Mouse (Mus musculus) CD4-positive helper T cell, adult 2 months (primary cell): Measurements from ENCODE around the gene Gpn3.

Experiments used
- DNase-seq: peaks from one replicate; pipeline ENCODE4 v3.0.0-alpha.2; 2012; ENCODE audit warnings: low read depth, missing footprints, low spot score

The Gpn3 gene

GRCm38 (mm10) chr5:122371591-122372191 lies at the start of gene Gpn3:
Gene Gpn3 (plus strand): TSS chr5:122371876.
- DNase-seq = no peak

DNA sequence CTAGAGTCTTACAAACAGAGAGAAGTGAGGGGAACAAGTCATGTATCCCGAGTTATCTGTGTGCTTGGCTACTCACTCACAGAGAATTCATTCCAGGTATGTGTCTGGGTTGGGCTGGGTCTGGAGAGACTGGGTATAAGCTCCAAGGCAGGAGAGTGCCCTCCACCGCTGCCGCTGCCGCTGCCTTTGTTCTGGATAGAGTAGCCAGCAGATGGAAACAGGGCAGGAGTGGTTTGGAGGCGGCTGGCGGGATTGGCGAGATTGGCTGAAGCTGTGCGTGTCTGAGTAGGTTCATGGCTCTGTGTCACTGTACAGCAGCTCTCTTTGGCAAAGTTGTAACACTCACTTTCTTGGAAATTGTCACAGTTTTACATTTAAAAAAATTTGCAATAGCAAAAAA lies 48.2 kb upstream of the Gpn3 start:
- DNase-seq = no peak

GRCm38 (mm10) chr5:122324608-122325431 lies 46.9 kb upstream of the Gpn3 start:
- DNase-seq = no peak

DNA sequence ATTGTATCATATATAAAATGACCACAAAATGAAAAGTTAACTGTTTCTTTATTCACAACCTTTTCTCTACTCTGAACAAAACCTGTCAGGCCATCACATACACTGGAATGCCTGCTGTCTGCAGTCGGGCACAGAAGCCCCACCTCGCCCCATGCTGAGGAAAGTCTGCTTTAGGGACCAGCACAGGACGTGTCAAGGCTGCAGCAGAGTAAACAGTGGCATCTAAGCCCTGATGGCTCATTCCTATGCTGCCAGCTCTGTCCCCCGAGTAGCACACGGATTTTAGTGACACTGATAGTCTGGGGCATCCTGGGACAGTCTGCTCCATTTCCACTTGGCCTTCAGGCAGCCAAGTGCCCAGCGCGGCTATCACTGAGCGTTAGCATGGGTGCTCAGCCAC lies 46.2 kb upstream of the Gpn3 start:
- DNase-seq = no peak

GRCm38 (mm10) chr5:122327283-122327682 lies 44.4 kb upstream of the Gpn3 start:
- DNase-seq = no peak

DNA sequence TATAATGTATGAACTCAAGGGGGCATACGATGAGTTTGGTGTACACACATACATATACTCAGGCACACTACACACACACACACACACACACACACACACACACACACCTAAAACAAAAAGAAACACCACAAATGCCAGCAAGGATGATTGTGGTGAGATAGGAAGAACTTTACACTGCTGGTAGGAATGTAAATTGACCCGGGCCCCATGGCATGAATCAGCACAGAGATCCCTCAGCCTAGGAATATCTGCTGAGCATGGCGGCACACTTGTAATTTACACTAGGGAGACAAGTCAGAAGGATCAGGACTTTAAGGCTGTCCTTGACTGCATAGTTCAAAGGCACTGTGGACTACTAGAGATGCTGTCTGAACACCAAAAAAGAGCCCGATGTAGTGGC lies 41.4 kb upstream of the Gpn3 start:
- DNase-seq = no peak

DNA sequence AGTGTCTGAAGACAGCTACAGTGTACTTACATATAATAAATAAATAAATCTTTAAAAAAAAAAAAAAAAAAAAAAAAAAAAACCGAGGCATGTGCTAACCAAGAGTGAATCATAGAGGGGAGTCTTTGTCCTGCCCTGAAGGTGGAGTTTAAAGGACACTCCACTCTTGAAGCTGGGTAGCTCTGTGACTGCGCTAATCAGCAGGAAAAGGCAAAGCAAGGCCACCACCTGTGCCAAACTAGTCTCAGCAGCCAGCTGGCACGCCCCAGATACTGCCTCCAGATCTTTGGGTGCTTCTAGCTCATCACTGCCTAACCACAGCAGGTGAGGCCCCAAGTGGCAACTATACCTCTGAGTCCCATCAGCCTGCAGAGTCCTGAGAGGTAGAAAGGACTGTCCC lies 37.0 kb upstream of the Gpn3 start:
- no peak for DNase-seq

- no peak for DNase-seq
Measured at GRCm38 (mm10) chr5:122336554-122337294, 35.0 kb upstream of the Gpn3 start.

DNA sequence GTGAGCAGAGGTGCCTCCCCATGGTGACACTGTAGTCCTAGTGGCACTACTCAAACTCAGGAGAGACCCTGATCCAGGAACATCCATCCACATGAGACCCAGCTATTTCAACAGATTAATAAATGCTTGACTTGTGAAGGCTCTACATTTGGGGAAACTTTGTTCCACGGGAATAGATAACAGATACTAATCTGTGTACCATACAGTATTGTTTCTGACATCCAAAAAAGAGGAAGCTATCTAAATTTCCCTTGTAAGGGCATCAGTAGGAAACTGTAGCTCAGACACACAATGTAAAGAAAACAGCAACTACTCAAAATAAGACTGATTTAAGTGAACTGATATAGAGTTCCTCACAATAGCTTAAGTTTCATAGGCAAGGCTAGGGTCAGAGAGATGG lies 28.8 kb upstream of the Gpn3 start:
- DNase-seq = no peak

DNA sequence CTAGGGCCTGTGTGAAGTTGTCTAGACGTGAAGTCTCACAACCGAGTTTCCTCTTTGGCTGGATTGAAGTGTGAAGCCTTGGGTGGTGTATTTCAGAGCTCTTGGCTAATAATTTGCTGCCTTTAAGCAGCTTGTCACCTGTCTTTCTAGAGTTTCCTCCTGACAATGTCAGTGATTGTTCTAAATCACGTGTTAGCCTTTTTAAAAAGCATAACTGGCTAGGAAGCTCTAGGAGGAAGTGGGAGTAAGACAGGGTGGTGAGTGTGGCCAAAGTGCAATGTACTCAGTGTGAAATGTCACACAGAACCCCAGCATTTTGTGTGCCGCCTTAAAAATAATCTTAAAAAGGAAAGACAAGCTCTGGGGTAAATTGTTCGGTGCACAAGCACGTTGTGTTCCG lies 27.9 kb upstream of the Gpn3 start:
- no peak for DNase-seq

DNA sequence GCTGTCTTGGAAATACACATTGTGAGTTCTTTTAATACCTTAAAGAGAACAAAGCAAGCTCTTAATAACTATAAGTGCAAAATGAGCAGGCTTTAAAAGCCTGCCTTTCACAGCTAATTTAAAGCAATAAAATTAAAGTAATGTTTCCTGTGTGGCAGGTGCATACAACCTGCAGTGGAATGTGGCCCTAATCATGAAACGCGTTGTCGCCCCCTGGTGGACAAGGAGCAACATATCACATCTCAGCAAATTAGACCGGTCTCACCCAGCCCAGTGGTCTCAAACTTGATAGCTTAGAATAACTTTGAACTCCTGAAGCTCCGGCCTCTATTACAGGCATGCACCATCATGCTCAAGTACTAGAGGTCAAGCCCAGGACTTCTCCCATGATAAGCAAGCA lies 27.4 kb upstream of the Gpn3 start:
- DNase-seq = peak; percentile 77

GRCm38 (mm10) chr5:122345777-122346176 lies 25.9 kb upstream of the Gpn3 start:
- DNase-seq = no peak

DNA sequence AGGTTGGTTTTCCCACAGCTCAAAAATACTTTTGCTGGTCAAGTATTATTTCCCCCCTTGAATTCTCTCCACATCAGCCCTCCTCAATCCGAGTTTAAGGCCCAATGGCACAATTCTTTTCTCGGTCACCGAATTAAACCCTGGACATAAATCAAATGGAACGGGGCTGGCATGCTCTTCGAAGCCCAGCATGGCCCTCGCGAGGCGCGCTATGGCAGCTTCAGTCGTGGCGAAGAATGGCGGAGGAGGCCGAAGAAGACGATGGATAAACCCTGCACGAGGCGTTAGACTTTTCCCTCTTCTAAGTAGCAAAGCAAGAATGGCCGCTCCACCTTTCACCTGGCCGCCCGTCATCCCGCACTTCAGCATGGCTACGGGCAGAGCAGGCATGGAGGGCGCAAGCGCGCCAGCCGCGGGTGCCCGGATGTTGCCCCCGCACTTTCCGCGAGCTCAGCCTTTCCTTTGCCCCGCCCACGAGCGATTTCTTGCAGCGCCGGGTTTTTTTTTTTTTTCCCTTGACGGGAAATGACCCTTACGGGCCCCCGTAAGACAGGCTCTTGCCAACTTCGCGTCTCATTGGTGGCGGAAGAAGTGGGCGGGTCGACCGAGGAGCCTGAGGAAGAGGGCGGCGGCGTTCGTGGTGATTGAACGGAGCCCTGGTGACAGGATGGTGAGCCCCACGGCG lies 17.7 kb upstream of the Gpn3 start, which contains the start of the genes Rad9b and Vps29:
TSS of gene Rad9b (minus strand) at position 427 of the 685 bp plus-strand sequence.
TSS of gene Vps29 (plus strand) at position 563 of the 685 bp plus-strand sequence.
- DNase-seq = peak; percentile 100

- DNase-seq = no peak
Measured at GRCm38 (mm10) chr5:122354492-122355067, 17.1 kb upstream of the Gpn3 start.

DNA sequence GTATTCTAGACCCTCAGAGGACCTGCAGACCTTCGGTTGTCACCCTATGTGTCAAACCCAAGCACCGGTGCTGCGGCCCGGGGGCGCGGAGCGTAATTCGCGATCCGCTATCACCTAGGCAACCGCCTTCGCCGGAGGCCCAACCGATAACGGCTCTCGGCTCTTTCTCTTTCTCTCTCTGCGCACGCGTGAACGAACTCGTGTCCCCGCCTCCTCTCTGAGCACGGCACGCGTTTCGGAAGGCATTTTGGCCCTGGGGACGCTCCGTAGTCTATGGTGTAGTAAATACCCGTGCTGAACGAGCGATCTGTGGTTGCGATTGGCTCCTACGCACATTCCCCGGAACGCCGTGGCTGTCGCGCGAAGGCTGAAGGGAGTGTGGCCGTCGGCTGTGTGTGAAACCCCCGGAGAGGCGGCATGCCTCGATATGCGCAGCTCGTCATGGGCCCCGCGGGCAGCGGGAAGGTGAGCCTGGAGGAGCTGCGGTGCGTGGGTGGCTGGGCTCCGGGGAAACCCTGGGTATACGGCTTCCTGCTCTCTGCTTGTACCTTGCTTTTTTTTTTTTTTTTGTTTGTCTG lies 605 bp downstream of the Gpn3 start, which contains the start of gene Fam216a:
TSS of gene Fam216a (minus strand) at position 173 of the 578 bp plus-strand sequence.
- DNase-seq = peak; percentile 99

DNA sequence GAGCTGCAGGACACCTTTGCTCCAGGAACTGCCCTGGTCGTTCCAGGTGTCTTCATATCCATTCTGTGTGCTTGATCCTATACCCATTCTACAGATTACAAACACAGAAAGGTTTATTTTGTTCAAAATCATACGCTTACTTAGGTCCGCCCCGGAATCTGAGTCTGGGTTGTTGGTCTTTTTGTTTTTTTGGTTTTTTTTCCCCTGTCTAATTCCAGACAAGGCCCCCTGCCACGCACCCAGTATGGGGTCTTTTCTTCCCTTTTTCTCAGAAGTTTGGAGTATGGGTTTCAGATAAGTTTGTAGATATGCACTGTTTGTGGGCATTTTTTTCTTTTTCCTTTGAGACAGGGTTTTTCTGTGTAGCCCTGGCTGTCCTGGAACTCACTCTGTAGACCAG lies 1.2 kb downstream of the Gpn3 start:
- no peak for DNase-seq

- DNase-seq = no peak
Measured at GRCm38 (mm10) chr5:122377101-122377833, 5.6 kb downstream of the Gpn3 start.

GRCm38 (mm10) chr5:122378171-122378570 lies 6.5 kb downstream of the Gpn3 start:
- DNase-seq = no peak

GRCm38 (mm10) chr5:122379374-122380155 lies 7.9 kb downstream of the Gpn3 start:
- peak; percentile 77 for DNase-seq
